Mouse (Mus musculus) forebrain, embryonic 14.5 days (tissue): ENCODE data around the gene Spsb1. TPM values are rescaled to one million over a fixed set of nuclear protein-coding genes. Genes with fewer than 3 reads are reported as not detected.

Source experiments
- ATAC-seq: fragments of 200-750 bp; cut with Nextera tagmentation; 2 replicates; pipeline ENCODE4 v1.8.0; 2017; ENCODE audit warnings: mild to moderate bottlenecking, moderate library complexity
- DNase-seq: peaks from one replicate; pipeline ENCODE4 v3.0.0-alpha.2; 2015; ENCODE audit warnings: low spot score
- H3K27ac ChIP-seq: fragments of 300-500 bp; sonication (generic); 2 replicates; pipeline ENCODE4 v1.5.1; 2014; ENCODE audit warnings: low read depth, mild to moderate bottlenecking, control low read depth, low read length, moderate library complexity
- H3K27me3 ChIP-seq: fragments of 300-500 bp; sonication (generic); replicated peaks from 2 replicates; pipeline ENCODE4 v1.6.1; 2014; ENCODE audit warnings: low read length, control low read depth, mixed read lengths; ENCODE audit not compliant: control insufficient read depth, insufficient read depth
- H3K36me3 ChIP-seq: fragments of 300-500 bp; sonication (generic); 2 replicates; pipeline ENCODE4 v1.6.1; 2014; ENCODE audit warnings: low read length, control low read depth; ENCODE audit not compliant: control insufficient read depth, insufficient read depth
- H3K4me1 ChIP-seq: fragments of 300-500 bp; sonication (generic); 2 replicates; pipeline ENCODE4 v1.6.1; 2014; ENCODE audit warnings: antibody characterized with exemption, low read length, control low read depth; ENCODE audit not compliant: control insufficient read depth, insufficient read depth
- H3K4me2 ChIP-seq: fragments of 300-500 bp; sonication (generic); 2 replicates; pipeline ENCODE4 v1.6.1; 2014; ENCODE audit warnings: mild to moderate bottlenecking, control low read depth, low read length
- H3K4me3 ChIP-seq: fragments of 300-500 bp; sonication (generic); 2 replicates; pipeline ENCODE4 v1.5.1; 2014; ENCODE audit warnings: low read depth, low read length, control low read depth
- H3K9ac ChIP-seq: fragments of 300-500 bp; sonication (generic); 2 replicates; pipeline ENCODE4 v1.6.1; 2014; ENCODE audit warnings: mild to moderate bottlenecking, low read length, control low read depth, moderate library complexity
- H3K9me3 ChIP-seq: fragments of 300-500 bp; sonication (generic); replicated peaks from 2 replicates; pipeline ENCODE4 v1.6.1; 2016; ENCODE audit warnings: low read length, control low read depth, mixed read lengths; ENCODE audit not compliant: control insufficient read depth
- whole genome bisulfite sequencing: fragments of 180-500 bp; shearing (Covaris S2); extraction: QIAGEN DNeasy Blood & Tissue Kit; methylation state at CpG from one replicate; pipeline ENCODE4 v1.1.7; 2014; 5-methylcytosine and 5-hydroxymethylcytosine counted together
- polyA plus RNA-seq: library from polyadenylated mRNA; unstranded; fragments of >200 nt; fragmentation: Nextera tagmentation; extraction: Ambion mirVana; gene quantifications from 2 replicates; pipeline ENCODE4 v1.2.1, GENCODE M21; 2014

Spsb1 gene
- polyA plus RNA-seq, 1 experiment from 2014 or later = 4.8 TPM

DNA sequence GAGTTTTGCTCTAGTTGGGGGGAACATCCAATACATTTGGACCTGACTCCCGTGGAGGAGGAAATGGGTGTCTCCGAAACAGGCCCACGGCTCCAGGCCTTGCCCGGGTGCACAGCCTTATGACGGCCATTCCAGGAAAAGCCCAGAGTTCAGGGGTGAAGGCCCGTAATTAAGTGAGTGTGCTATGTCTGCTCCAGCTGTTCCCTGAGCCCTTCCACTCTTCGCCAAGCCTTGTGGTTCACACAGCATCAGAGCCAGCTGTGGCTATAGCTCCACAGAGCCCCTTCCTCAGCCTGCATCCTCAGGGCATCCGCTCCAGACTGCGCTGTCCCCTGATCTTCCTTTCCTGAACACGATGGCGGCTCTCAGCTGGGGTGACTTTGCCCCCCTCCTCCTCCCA, 83.8 kb downstream of the Spsb1 start:
- H3K27me3 ChIP-seq = no peaks in the 10 kb centered on the region
- no peak overlapping the region for H3K4me3 ChIP-seq
- DNase-seq (no peak), ATAC-seq (no peak)
- H3K36me3 ChIP-seq = no peaks in the 10 kb centered on the region
- H3K4me1 ChIP-seq = peaks cover 9% of the 10 kb centered on the region; the same call in 1 of the 2 replicates
- H3K9me3 ChIP-seq = no peaks in the 10 kb centered on the region
- no peak overlapping the region for H3K9ac ChIP-seq
- no peak overlapping the region for H3K4me2 ChIP-seq
- WGBS = 87% methylated on average over 11 of the region's 11 CpGs
- no peak overlapping the region for H3K27ac ChIP-seq

GRCm38 (mm10) chr4:149870412-149870811, 84.4 kb downstream of the Spsb1 start:
- no peak overlapping the region for H3K27ac ChIP-seq
- H3K4me3 ChIP-seq = no peak overlapping the region
- DNase-seq = no peak
- H3K36me3 ChIP-seq = no peaks in the 10 kb centered on the region
- H3K9ac ChIP-seq = no peak overlapping the region
- H3K9me3 ChIP-seq = no peaks in the 10 kb centered on the region
- ATAC-seq = no peak
- no peak overlapping the region for H3K4me2 ChIP-seq
- no peaks in the 10 kb centered on the region for H3K27me3 ChIP-seq
- H3K4me1 ChIP-seq = peaks cover 3% of the 10 kb centered on the region; the same call in 1 of the 2 replicates

DNA sequence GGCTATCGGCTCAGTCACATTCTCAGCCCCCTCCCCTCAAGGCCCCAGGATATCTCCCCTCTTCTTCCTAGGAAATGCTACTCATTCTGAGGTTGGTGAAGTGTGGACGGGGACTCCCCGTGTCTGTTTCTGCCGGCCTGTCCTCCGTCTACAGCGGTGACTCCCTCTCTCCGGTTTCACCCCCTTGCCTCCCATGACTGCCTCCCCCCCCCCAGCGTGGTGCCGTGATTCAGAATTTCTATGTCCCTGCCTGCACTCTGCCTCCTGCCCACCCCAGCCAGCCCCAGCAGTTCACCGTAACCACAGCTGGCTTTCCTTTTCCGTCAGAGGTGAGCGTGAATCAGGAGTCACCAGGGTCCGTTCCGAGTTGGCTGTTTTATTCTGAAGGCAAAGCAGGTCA, 86.1 kb downstream of the Spsb1 start:
- H3K9ac ChIP-seq = no peak overlapping the region
- WGBS = 76% methylated on average over 14 of the region's 14 CpGs
- ATAC-seq = no peak
- no peak overlapping the region for H3K27ac ChIP-seq
- DNase-seq = no peak
- no peaks in the 10 kb centered on the region for H3K36me3 ChIP-seq
- H3K4me1 ChIP-seq = no peaks in the 10 kb centered on the region
- no peak overlapping the region for H3K4me3 ChIP-seq
- H3K9me3 ChIP-seq = no peaks in the 10 kb centered on the region
- H3K27me3 ChIP-seq = no peaks in the 10 kb centered on the region
- no peak overlapping the region for H3K4me2 ChIP-seq

DNA sequence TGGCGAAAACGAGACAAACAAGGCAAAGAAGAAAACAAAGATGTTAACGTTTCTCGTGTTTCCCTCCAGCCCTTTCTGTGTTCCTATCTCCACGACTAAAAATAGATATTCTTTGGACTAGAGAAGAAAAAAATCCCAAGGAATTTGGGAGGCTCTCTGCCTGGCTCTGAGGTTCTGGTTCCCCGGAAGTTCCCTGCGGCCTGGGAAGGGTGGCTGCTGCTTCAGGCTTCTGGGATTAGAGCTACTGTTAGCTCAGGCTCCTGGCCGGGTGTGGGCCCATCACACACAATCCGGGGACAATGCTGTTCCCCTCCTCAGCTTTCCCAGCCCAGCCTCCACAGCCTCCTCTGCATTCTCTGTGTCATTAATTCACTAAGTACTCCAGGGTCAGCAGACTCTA, 86.8 kb downstream of the Spsb1 start:
- whole genome bisulfite sequencing = 66% methylated on average over 9 of the region's 9 CpGs

GRCm38 (mm10) chr4:149867351-149867750, 87.5 kb downstream of the Spsb1 start:
- Histone ChIP-seq H3K27ac (no peak overlapping the region), H3K27me3 (no peaks in the 10 kb centered on the region), H3K9ac (no peak overlapping the region), H3K4me1 (no peaks in the 10 kb centered on the region), H3K4me2 (no peak overlapping the region), H3K9me3 (no peaks in the 10 kb centered on the region), H3K4me3 (no peak overlapping the region), H3K36me3 (no peaks in the 10 kb centered on the region)
- ATAC-seq (no peak), DNase-seq (no peak)
- WGBS = 65% methylated on average over 4 of the region's 4 CpGs

More for the DNA sequence above, 86.8 kb downstream of the Spsb1 start:
- DNase-seq (no peak), ATAC-seq (no peak)
- H3K9ac ChIP-seq = no peak overlapping the region
- H3K27me3 ChIP-seq = no peaks in the 10 kb centered on the region
- H3K4me2 ChIP-seq = no peak overlapping the region
- no peaks in the 10 kb centered on the region for H3K36me3 ChIP-seq
- no peak overlapping the region for H3K4me3 ChIP-seq
- no peak overlapping the region for H3K27ac ChIP-seq
- no peaks in the 10 kb centered on the region for H3K9me3 ChIP-seq
- H3K4me1 ChIP-seq = no peaks in the 10 kb centered on the region

GRCm38 (mm10) chr4:149864395-149864794, 90.4 kb downstream of the Spsb1 start:
- H3K9me3 ChIP-seq = no peaks in the 10 kb centered on the region
- H3K4me1 ChIP-seq = no peaks in the 10 kb centered on the region
- H3K9ac ChIP-seq = no peak overlapping the region
- H3K27ac ChIP-seq = no peak overlapping the region
- 85% methylated on average over 4 of the region's 4 CpGs for WGBS
- no peak overlapping the region for H3K4me2 ChIP-seq
- no peak overlapping the region for H3K4me3 ChIP-seq
- ATAC-seq (no peak), DNase-seq (no peak)
- H3K36me3 ChIP-seq = no peaks in the 10 kb centered on the region
- no peaks in the 10 kb centered on the region for H3K27me3 ChIP-seq

GRCm38 (mm10) chr4:149863522-149863921, 91.3 kb downstream of the Spsb1 start:
- 87% methylated on average over 9 of the region's 9 CpGs for WGBS
- H3K4me3 ChIP-seq = no peak overlapping the region
- no peak overlapping the region for H3K4me2 ChIP-seq
- DNase-seq = no peak
- H3K27ac ChIP-seq = no peak overlapping the region
- no peak overlapping the region for H3K9ac ChIP-seq
- no peaks in the 10 kb centered on the region for H3K36me3 ChIP-seq
- no peaks in the 10 kb centered on the region for H3K27me3 ChIP-seq
- no peaks in the 10 kb centered on the region for H3K4me1 ChIP-seq
- no peak for ATAC-seq
- H3K9me3 ChIP-seq = no peaks in the 10 kb centered on the region

DNA sequence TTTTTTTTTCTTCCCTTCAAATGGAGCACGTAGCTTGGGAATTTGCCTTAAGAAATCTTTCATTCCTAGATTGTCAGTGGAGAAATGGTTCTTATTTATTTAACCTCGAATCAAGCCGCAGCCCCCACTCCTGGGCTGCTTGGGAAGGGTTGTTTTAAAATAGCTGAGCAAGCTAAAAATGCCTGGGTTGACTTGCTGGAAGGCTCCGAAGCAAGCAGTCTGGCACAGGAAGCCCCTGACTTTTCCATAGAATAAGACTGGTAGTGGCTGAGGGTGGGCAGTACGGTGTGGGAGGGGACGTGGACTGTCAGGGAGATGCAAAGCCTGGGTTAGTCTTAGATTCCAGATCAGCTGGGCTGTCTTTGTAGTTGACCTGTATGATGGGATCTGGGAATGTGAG, 94.5 kb downstream of the Spsb1 start:
- Histone ChIP-seq H3K36me3 (no peaks in the 10 kb centered on the region), H3K4me2 (no peak overlapping the region), H3K9ac (no peak overlapping the region), H3K4me1 (no peaks in the 10 kb centered on the region), H3K4me3 (no peak overlapping the region), H3K9me3 (no peaks in the 10 kb centered on the region), H3K27me3 (no peaks in the 10 kb centered on the region), H3K27ac (no peak overlapping the region)
- DNase-seq = no peak
- WGBS = 87% methylated on average over 6 of the region's 6 CpGs
- no peak for ATAC-seq

DNA sequence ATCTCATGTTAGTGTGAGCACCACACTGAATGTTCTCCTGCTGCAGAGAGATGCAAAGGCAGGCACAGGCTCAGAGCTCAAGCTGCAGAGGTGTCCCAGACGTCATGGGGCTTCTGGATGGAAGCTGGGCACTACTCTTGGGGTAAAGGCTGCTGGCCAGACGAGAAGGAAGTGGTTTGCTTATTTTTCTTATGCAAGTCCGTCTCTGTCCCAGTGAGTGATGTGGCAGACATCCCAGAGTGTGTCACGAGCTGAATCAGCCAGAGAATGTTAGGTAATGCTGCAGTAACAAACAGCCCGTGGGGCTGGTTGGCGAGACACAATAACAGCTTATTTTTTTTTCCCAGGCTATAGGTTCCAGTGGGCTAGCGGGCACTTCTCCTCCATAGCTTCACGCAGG, 96.3 kb downstream of the Spsb1 start:
- no peak overlapping the region for H3K27ac ChIP-seq
- H3K9ac ChIP-seq = no peak overlapping the region
- no peaks in the 10 kb centered on the region for H3K27me3 ChIP-seq
- no peak overlapping the region for H3K4me3 ChIP-seq
- no peaks in the 10 kb centered on the region for H3K36me3 ChIP-seq
- H3K9me3 ChIP-seq = no peaks in the 10 kb centered on the region
- DNase-seq (no peak), ATAC-seq (no peak)
- H3K4me1 ChIP-seq = peaks cover 4% of the 10 kb centered on the region
- 70% methylated on average over 8 of the region's 8 CpGs for WGBS
- no peak overlapping the region for H3K4me2 ChIP-seq
